ENCODE assay signal across 18 mouse cellular contexts in genomic region chr12:52718392-52718791, GRCm38 (mm10). TPM values are rescaled to one million over a fixed set of nuclear protein-coding genes. Genes with fewer than 3 reads are reported as not detected.
A peak's percentile ranks its signal among the peaks of the same experiment; 100 is the strongest.
DNase-seq lines count a peak whose midpoint lies in the region; ATAC-seq and TF ChIP-seq lines count a peak whose summit lies in the region.
"Had no signal": no experiment of that assay in that cellular context is flagged by ENCODE, and none has a peak within 500 bp of the region (broad histone marks: within the 10 kb centered on the region; RNA-seq: fewer than 3 reads in every experiment).

No protein-coding gene starts in this region.

- peak overlapping the region; percentile 7; the same call in 1 of the 2 replicates for H3K4me3 ChIP-seq in testis, adult 2 months (ENCODE audit: control insufficient read depth, low read depth, low read length)
- no peak overlapping the region for H3K4me3 ChIP-seq in midbrain, embryonic 15.5 days
- H3K4me3 ChIP-seq: embryonic facial prominence, embryonic 13.5 days; forebrain, embryonic 12.5 days; heart, embryonic 12.5 days; hindbrain, embryonic 15.5 days had no signal

- H3K27me3 ChIP-seq in testis, adult 2 months (ENCODE audit: control insufficient read depth, insufficient read depth, low read length): no peaks in the 10 kb centered on the region
- H3K27me3 ChIP-seq in midbrain, embryonic 15.5 days (replicated peaks): no peaks in the 10 kb centered on the region
- H3K27me3 ChIP-seq: embryonic facial prominence, embryonic 13.5 days; forebrain, embryonic 12.5 days; hindbrain, embryonic 15.5 days had no signal

- ATAC-seq in megakaryocyte, adult 5-6 weeks (ENCODE audit: poor library complexity, severe bottlenecking): peak; percentile 80
- ATAC-seq in midbrain, embryonic 15.5 days (replicated peaks): no peak
- ATAC-seq: forebrain, embryonic 16.5 days had no signal

- H3K4me2 ChIP-seq in midbrain, embryonic 15.5 days: no peak overlapping the region
- H3K4me2 ChIP-seq: embryonic facial prominence, embryonic 13.5 days; forebrain, embryonic 12.5 days; heart, embryonic 12.5 days; hindbrain, embryonic 15.5 days had no signal

- no peak overlapping the region for H3K27ac ChIP-seq in testis, adult 2 months (ENCODE audit: control insufficient read depth, insufficient read depth, low read depth, low read length)
- no peak overlapping the region for H3K27ac ChIP-seq in midbrain, embryonic 15.5 days
- H3K27ac ChIP-seq: embryonic facial prominence, embryonic 13.5 days; forebrain, embryonic 12.5 days; hindbrain, embryonic 15.5 days had no signal

- H3K36me3 ChIP-seq in testis, adult 2 months (ENCODE audit: control insufficient read depth, insufficient read depth, low read length): no peaks in the 10 kb centered on the region
- no peaks in the 10 kb centered on the region; the same call in 1 of the 2 replicates for H3K36me3 ChIP-seq in midbrain, embryonic 15.5 days (replicated peaks)
- H3K36me3 ChIP-seq: embryonic facial prominence, embryonic 13.5 days; forebrain, embryonic 12.5 days; heart, embryonic 12.5 days had no signal

- no peak for TF ChIP-seq CTCF in testis, adult 2 months (IDR thresholded peaks at IDR 0.05; ENCODE audit: control insufficient read depth, insufficient read depth, insufficient replicate concordance, low read depth, low read length)

- H3K9ac ChIP-seq in midbrain, embryonic 15.5 days: no peak overlapping the region
- H3K9ac ChIP-seq: embryonic facial prominence, embryonic 13.5 days; forebrain, embryonic 12.5 days; heart, embryonic 12.5 days; hindbrain, embryonic 15.5 days had no signal

- no peaks in the 10 kb centered on the region for H3K9me3 ChIP-seq in midbrain, embryonic 15.5 days
- H3K9me3 ChIP-seq: embryonic facial prominence, embryonic 13.5 days; forebrain, embryonic 12.5 days; heart, embryonic 12.5 days; hindbrain, embryonic 15.5 days had no signal

- 92% methylated on average over 6 of the region's 6 CpGs for WGBS in midbrain, embryonic 15.5 days

- no peak for DNase-seq in testis, postnatal 10 days (ENCODE audit: low spot score)
- peak; percentile 42 for DNase-seq in MEL-GATA-1-ER (ENCODE audit: extremely low read depth, low read depth)
- DNase-seq in thymus, postnatal 25 days: peak; percentile 23
- DNase-seq in urinary bladder, postnatal 14 days (ENCODE audit: low spot score): no peak
- DNase-seq in embryo, embryonic 10.5 days (ENCODE audit: low spot score): no peak
- DNase-seq: adrenal gland, adult 2 months; adrenal gland, postnatal 36 days; cerebellum, adult 8-10 months; cerebellum, postnatal 14 days; gastrocnemius, postnatal 10 days had no signal

- no peak for TF ChIP-seq POLR2A in testis, adult 2 months (IDR thresholded peaks at IDR 0.05; ENCODE audit: control insufficient read depth, low read depth, low read length)

- H3K4me1 ChIP-seq in testis, adult 2 months (ENCODE audit: control insufficient read depth, insufficient read depth, low read length): peaks cover 2% of the 10 kb centered on the region; the same call in 1 of the 2 replicates
- no peaks in the 10 kb centered on the region for H3K4me1 ChIP-seq in midbrain, embryonic 15.5 days
- H3K4me1 ChIP-seq: embryonic facial prominence, embryonic 13.5 days; forebrain, embryonic 12.5 days; hindbrain, embryonic 15.5 days had no signal

RNA-seq across cellular contexts. Expression of gene Akap6, which starts 19.2 kb away (rescaled TPM):
- 0.59 and 0.66 TPM in 2 replicates for polyA plus RNA-seq in testis, adult 2 months (2012; rRNA removed)
- total RNA-seq in megakaryocyte, adult 5-6 weeks (2015): not detected in 2 replicates
- total RNA-seq in megakaryocyte, adult 5-6 weeks (2017): not detected in 2 replicates
- 25.8 and 29.1 TPM in 2 replicates for polyA plus RNA-seq in midbrain, embryonic 15.5 days (2015; fragmentation: Nextera tagmentation; extraction: Ambion mirVana)

Comparison
In these comparisons a context has a peak if more than half of its experiments do, and no peak if none do; other contexts are left out.
1. DNase-seq: peak in MEL-GATA-1-ER (single experiment) and thymus, postnatal 25 days (single experiment); none in testis, postnatal 10 days (single experiment), urinary bladder, postnatal 14 days (single experiment) and embryo, embryonic 10.5 days (single experiment).
2. RNA of gene Akap6, which starts 19.2 kb away (polyA plus RNA-seq): 25.8 to 29.1 TPM in midbrain, embryonic 15.5 days; 0.59 to 0.66 TPM in testis, adult 2 months; every median in the first group is over 10 times any median in the second.